Mouse (Mus musculus) bone marrow macrophage, adult 2 months (primary cell): ENCODE measurements around the gene Prkce. TPM values are rescaled to one million over a fixed set of nuclear protein-coding genes. Genes with fewer than 3 reads are reported as not detected.

ENCODE experiments used
- H3K27ac ChIP-seq: 2 replicates; pipeline ENCODE4 v1.5.1; 2012; ENCODE audit warnings: low read depth, low read length; ENCODE audit not compliant: insufficient read depth
- H3K4me1 ChIP-seq: 2 replicates; pipeline ENCODE4 v1.6.1; 2012; ENCODE audit warnings: low read length; ENCODE audit not compliant: control insufficient read depth, insufficient read depth
- H3K4me3 ChIP-seq: 2 replicates; pipeline ENCODE4 v1.5.1; 2012; ENCODE audit warnings: mild to moderate bottlenecking, low read length, moderate library complexity; ENCODE audit not compliant: insufficient read depth
- CTCF ChIP-seq: IDR thresholded peaks from 2 replicates; pipeline ENCODE4 v1.5.1; 2012; ENCODE audit warnings: low read depth, mild to moderate bottlenecking, low read length, moderate library complexity
- POLR2A ChIP-seq: IDR thresholded peaks from 2 replicates; pipeline ENCODE4 v1.6.1; 2012; ENCODE audit warnings: mild to moderate bottlenecking, low read depth, low read length, borderline replicate concordance
- polyA plus RNA-seq: library from polyadenylated mRNA; stranded (reverse); fragments of >200 nt; gene quantifications from 2 replicates; pipeline ENCODE4 v1.2.4, GENCODE M21; 2012; ENCODE audit not compliant: missing spikeins, insufficient read depth, insufficient read length

Prkce gene
- polyA plus RNA-seq, 1 experiment, result 1.8 TPM

DNA sequence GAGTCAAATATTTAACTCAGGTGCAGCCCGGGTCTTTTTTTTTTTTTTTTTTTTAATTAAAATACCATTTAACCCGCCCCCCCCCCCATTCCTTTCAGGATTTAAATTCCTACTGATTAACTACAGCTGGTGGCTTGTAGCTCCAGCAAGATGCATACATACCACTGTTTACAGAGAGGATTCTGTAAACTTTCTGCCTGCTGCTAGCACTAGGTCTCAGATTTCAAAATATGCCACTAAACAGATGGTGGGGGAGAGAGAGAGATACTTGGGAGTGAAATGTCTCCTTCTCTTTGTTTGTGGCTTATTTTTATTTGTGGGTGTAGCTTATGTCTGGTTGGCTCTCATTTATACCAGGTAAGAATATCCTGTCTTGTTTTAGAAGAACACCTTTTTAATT is 215.3 kb downstream of the Prkce start:
- Histone ChIP-seq H3K4me3 (no peak overlapping the region), H3K27ac (no peak overlapping the region), H3K4me1 (peaks cover 11% of the 10 kb centered on the region)
- TF ChIP-seq CTCF (no peak), POLR2A (no peak)

DNA sequence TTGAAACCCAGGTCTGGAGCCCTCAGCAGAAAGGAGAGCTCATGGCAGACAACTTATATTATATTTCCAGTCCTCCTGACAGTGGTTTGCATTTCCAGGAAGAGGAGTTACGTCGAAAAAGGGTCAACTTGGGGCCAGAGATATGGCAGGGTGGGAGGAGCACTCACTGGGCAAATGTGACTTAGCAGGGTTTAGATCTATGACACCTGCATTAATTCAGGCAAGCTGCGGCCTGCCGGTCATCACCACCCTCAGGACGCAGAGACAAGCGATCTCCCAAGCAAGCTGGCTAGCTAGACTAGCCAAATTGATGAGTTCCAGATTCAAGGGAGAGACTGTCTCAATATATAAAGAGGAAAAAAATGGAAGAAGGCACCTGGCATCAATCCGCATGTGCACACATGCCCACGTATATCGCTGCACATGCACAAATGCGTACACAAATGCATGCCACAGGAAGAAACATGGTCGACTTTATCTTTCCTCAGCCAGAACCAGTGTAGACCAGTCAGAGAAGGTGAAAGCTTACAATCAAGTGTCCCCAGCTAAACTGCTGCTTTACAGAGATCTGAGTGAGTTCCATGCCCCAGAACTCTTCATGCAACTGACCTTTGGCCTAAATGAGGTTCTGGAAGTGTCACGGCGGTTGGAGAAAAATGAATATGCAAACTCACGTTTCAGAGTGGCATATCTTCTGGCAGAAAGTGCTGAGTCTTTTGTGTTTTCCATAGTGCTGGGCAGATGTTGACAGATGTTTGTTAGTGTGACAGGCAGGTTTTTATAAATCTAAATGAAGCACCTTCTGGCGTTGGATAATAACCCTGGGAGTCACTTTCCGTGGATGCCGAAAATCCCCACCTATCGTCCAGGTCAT is 216.4 kb downstream of the Prkce start:
- TF ChIP-seq POLR2A (no peak), CTCF (no peak)
- no peak overlapping the region for H3K4me3 ChIP-seq
- H3K4me1 ChIP-seq, result peaks cover 4% of the 10 kb centered on the region
- no peak overlapping the region for H3K27ac ChIP-seq

DNA sequence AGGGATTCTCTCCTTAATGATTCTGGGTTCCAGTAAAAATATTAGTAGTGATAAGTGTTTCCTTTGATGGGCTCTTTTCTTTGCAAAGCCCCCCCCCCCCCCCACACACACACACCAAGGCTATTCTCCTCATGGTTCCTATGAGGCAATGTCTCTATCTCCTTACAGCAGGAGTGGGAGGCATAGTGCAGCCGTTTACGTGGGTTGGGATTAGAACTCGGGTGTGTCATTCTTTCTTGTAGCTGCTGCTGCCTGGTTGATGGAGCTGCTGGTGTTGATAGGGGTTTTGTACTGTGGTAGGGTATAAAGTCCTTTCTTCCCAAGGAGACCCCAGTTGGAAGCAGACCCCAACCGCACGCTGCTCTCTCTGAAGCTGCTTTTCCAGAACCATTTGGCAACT is 224.9 kb downstream of the Prkce start:
- H3K27ac ChIP-seq, result no peak overlapping the region
- H3K4me3 ChIP-seq, result no peak overlapping the region
- no peak for TF ChIP-seq POLR2A
- no peak for TF ChIP-seq CTCF
- H3K4me1 ChIP-seq, result no peaks in the 10 kb centered on the region

DNA sequence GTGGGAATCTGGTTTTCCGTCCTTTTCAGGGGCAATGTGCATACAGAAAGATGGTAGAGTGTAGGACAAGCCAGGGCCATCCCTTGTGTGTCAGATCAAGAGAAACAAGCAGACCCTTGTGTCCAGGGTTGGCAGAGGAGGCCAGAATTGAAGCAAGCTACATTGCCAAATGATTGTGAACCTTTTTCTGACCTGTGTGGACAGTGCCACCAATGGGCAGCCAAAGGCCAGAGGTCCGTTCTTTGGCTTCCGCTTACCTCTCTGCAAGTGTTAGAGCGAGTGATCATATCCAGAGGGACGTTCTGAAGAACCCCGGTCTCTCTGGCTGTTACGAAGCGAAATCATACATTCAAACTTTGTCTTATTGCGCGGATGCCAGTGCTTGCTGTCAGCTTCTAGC is 225.6 kb downstream of the Prkce start:
- TF ChIP-seq CTCF (no peak), POLR2A (no peak)
- Histone ChIP-seq H3K4me3 (no peak overlapping the region), H3K27ac (no peak overlapping the region), H3K4me1 (no peaks in the 10 kb centered on the region)

GRCm38 (mm10) chr17:86397097-86397496 is 229.5 kb downstream of the Prkce start:
- no peak for TF ChIP-seq CTCF
- no peak for TF ChIP-seq POLR2A
- no peaks in the 10 kb centered on the region for H3K4me1 ChIP-seq
- H3K4me3 ChIP-seq, result no peak overlapping the region
- H3K27ac ChIP-seq, result no peak overlapping the region

- no peak overlapping the region for H3K4me3 ChIP-seq
- no peak overlapping the region for H3K27ac ChIP-seq
- H3K4me1 ChIP-seq, result no peaks in the 10 kb centered on the region
- TF ChIP-seq CTCF, result no peak
- TF ChIP-seq POLR2A, result no peak
Measured at GRCm38 (mm10) chr17:86397647-86398046, 230.1 kb downstream of the Prkce start.

DNA sequence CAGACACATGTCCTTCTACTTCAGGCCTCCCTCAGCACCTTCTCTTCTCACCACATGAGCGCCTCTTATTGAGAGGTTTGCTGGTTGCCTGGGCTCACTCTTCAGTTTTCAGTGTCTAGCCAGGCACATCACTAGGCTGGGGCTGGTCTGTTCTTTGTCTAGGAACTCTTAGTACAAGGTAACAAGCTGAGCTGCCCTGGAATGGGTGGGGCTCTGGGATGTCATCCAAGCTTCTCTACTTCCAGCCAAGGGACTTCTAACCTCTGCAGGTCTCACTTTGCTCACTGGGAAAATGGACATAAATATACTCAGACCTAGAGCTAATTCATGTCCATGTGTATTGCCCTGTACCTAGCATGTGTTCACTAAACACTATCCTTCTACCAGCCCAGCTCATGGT is 230.6 kb downstream of the Prkce start:
- TF ChIP-seq CTCF (no peak), POLR2A (no peak)
- Histone ChIP-seq H3K4me1 (no peaks in the 10 kb centered on the region), H3K4me3 (no peak overlapping the region), H3K27ac (no peak overlapping the region)

- Histone ChIP-seq H3K4me3 (no peak overlapping the region), H3K27ac (no peak overlapping the region), H3K4me1 (no peaks in the 10 kb centered on the region)
- TF ChIP-seq CTCF, result no peak
- no peak for TF ChIP-seq POLR2A
Measured at GRCm38 (mm10) chr17:86400032-86400431, 232.4 kb downstream of the Prkce start.

DNA sequence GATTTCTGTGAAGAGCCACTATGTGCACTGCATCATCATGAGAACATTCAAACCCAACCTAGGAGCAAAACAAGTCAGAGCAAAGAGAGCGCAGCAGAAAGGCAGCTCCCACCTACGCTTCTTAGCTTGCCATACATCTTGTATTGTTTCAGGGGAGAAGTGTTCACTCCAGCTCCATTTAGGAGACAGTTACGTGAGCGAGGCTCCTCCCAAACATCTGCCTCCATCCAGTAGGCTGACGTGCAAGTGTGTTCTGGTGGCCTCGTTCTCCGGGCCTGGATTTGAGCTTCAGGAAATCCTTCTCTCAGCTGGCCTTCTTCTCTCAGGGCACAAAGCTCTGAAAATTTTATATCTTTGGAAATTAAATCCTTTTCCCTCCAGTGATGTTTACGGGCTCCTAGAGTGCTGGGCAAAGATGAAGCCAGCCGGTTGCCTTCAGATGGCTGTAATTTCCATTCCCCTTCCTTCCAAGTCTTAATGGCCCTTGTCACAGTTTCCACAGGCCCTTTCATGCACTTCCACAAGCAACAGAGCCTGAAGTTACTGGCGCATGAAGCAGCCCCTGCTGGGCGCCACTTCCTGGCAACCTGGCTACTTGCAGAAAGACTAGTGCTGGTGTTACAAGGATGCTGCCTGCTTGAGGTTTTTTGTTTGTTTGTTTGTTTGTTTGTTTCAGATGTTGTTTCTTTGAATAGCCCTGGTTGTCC is 237.4 kb downstream of the Prkce start:
- no peak for TF ChIP-seq CTCF
- no peak for TF ChIP-seq POLR2A
- Histone ChIP-seq H3K4me3 (no peak overlapping the region), H3K4me1 (no peaks in the 10 kb centered on the region), H3K27ac (no peak overlapping the region)

- H3K4me1 ChIP-seq, result no peaks in the 10 kb centered on the region
- H3K4me3 ChIP-seq, result no peak overlapping the region
- TF ChIP-seq CTCF (no peak), POLR2A (no peak)
- H3K27ac ChIP-seq, result no peak overlapping the region
Measured at GRCm38 (mm10) chr17:86405644-86406043, 238.1 kb downstream of the Prkce start.
